Mouse (Mus musculus) kidney, postnatal 4 days (tissue): Measurements from ENCODE around the gene Sh2d2a.
"Not testable (repeated sequence)": the region's sequence is repeated elsewhere in the genome, so short reads cannot be mapped to it uniquely, and the experiment has no call there.

Source experiments
- DNase-seq, 2 experiments: peaks; one replicate each; pipeline ENCODE4 v3.0.0; 2021; ENCODE audit warnings: mixed read lengths in 2 of 2

Gene Sh2d2a

GRCm38 (mm10) chr3:87846650-87847110 lies at the start of gene Sh2d2a:
TSS of gene Sh2d2a (plus strand) at chr3:87846755.
- DNase-seq, result no peak

DNA sequence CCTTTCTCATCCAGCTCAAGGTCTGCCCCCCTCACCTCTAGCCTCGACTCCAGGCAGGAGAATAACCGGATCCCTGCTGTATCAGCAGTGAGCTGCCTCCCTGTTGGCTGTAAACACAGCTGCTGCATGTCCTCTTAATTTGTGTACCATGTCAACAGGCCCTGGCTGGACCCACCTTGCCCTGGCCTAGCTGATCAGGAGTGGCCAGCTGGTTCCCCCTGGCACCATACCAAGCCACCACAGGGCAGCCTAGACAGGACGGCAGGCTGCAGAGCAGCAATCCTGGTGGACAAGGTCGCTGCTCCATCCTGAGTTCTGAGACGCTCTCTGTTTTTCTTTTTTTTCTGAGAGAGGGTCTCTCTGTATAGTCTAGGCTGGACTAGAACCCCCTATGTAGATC lies 44.9 kb upstream of the Sh2d2a start:
- DNase-seq, result peak; percentile 38 to 62

DNA sequence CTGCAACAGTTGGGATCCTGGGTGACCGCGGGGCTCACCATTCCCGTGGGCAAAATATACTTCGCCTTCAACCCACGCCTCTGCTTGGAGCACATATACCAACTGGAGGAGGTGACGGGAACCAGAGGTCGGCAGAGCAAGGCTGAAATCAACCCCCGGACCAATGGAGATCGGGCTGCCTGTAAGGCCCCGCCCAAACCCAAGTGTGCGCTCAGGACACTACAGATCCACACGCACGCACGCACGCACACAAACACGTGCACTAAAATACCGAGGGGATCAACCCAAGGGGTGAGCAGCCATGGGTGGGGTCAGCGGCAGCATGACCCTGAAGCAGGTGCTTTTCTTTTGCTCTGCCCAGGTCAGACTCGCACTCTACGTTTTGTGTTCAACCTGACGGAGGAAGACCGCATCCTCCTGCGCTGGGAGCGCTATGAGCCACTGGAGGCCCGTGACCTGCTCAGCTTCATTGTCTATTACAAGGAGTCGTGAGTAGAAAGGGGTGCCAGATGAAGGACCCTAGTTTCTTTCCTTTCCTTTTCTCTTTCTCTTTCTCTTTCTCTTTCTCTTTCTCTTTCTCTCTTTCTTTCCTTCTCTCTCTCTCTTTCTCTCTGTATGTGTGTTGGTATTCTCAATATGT lies 42.4 kb upstream of the Sh2d2a start:
- DNase-seq, result peak in 1 of 2 experiments; percentile 36

- DNase-seq, result peak; percentile 53 to 59
Measured at GRCm38 (mm10) chr3:87809322-87809962, 37.1 kb upstream of the Sh2d2a start.

- no peak for DNase-seq
Measured at GRCm38 (mm10) chr3:87811297-87811696, 35.3 kb upstream of the Sh2d2a start.

DNA sequence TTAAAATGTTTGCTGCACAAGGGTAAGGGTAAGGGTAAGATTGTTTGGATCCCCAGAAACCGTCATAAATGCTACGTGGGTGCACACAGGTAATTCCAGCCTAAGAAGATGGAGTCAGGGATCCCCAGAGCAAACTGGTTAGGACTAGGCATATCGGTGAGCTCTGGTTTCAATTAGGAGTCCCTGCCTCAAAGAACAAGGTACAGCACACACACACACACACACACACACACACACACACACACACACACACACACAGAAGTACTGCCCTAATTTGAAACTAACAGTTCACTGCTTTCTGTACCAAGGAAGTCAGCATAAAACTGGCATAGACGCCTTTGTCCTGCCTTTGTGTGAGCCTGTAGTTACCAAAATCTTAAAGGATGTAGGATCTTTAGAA lies 34.1 kb upstream of the Sh2d2a start:
- no peak for DNase-seq

- peak; percentile 64 to 72 for DNase-seq
Measured at GRCm38 (mm10) chr3:87812873-87813272, 33.7 kb upstream of the Sh2d2a start.

DNA sequence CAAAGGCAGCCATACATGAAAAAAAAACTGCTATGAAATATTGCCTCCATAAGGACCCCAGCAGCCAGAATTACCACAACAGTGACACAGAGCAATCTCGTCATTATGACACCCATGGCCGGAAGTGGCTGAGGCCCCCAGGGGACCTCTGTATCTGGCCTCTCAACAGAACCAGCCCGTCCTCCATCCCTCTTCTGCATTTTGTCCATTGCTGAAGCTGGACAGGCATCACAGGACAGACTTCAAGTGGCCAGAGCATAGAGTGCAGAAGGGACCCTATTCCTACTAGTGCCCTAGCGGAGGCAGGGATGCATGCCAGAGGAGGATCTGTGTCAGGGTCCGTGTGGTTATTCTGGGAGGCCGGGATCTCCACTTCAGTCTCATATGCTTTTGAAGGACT lies 30.4 kb upstream of the Sh2d2a start:
- DNase-seq, result peak in 1 of 2 experiments; percentile 52

GRCm38 (mm10) chr3:87816646-87817093 lies 29.9 kb upstream of the Sh2d2a start:
- DNase-seq, result peak; percentile 80 to 87

- DNase-seq, result no peak
Measured at GRCm38 (mm10) chr3:87818226-87818625, 28.3 kb upstream of the Sh2d2a start.

GRCm38 (mm10) chr3:87824206-87824605 lies 22.3 kb upstream of the Sh2d2a start, which contains the start of gene Pear1:
TSS of gene Pear1 (minus strand) at chr3:87824306.
- not testable (repeated sequence) for DNase-seq

DNA sequence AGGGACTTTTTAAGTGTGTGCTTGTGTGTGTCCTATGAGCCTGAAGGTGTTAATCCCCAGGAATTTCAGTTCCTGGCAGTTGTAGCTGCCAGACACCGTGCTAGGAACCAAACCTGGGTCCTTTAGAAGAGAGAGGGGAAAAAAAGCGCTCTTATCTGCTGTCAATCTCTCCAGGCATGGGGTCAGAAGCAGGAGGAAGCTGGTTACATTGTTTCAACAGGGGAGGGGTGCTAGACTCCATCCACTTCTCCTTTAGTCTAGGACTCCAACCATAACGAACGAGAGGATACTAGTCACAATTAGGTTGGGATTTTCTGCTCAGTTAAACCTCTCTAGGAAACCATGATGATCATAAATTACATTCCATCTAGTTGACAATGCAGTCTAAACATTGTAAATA lies 18.1 kb upstream of the Sh2d2a start:
- DNase-seq, result no peak

GRCm38 (mm10) chr3:87829025-87829424 lies 17.5 kb upstream of the Sh2d2a start:
- no peak for DNase-seq

DNA sequence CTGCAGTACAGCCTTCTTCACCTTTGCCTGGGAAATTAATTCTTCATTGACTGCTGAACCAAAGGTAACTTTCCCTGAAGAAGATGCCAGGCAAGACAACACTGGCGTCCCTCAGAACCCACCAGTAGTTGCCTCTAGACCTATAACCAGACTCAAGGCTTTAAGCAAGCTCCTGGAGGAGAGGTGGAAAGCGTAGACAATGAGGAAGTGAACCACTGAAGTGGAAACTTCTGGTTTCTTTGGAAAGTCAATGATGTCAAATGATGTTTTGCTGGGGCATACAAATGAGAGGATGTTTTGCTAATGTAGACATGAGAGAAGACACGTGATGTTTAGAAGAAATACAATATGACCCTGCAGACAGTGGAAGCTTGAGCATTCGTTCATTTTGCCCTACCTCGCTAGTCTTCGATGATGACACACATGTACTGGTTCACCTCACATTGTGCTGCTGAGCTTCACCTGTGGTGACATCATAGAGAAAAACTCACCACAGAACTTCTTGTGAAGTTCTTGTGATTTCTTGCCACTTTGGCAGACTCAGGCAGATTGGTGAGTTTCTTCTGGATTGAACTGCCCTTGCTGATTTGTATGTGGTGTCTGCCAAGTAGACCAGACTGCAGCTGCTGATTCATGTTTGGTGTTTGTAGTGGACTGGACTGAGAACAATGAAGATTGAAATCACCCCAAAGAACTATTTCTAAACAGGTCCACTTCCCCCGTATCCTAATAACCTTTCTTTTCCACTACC lies 14.3 kb upstream of the Sh2d2a start:
- no peak for DNase-seq

GRCm38 (mm10) chr3:87833482-87833881 lies 13.1 kb upstream of the Sh2d2a start:
- DNase-seq, result no peak

- peak; percentile 88 to 89 for DNase-seq
Measured at GRCm38 (mm10) chr3:87838622-87839021, 7.9 kb upstream of the Sh2d2a start.

DNA sequence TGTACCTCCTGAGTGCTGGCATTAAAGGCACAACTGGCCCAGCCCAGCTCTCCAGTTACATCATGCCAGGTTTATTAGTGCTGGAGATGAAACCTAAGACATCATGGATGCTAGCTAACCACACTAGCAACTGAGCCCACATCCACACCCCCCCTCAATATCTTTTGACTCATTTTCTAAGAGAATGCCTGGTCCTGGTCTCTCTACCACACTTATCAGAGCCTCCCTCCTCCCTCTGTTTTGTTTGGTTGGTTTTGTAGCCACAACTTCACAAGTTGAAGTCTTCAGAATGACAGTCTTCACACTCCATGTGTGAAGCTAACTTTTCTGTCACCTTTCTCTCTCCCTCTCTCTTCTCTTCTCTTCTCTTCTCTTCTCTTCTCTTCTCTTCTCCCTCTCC lies 5.7 kb upstream of the Sh2d2a start:
- no peak for DNase-seq

- DNase-seq, result no peak
Measured at GRCm38 (mm10) chr3:87844981-87845380, 1.6 kb upstream of the Sh2d2a start.

GRCm38 (mm10) chr3:87846186-87846585 lies 369 bp upstream of the Sh2d2a start:
- DNase-seq, result no peak

- no peak for DNase-seq
Measured at GRCm38 (mm10) chr3:87847680-87848079, 1.1 kb downstream of the Sh2d2a start.

DNA sequence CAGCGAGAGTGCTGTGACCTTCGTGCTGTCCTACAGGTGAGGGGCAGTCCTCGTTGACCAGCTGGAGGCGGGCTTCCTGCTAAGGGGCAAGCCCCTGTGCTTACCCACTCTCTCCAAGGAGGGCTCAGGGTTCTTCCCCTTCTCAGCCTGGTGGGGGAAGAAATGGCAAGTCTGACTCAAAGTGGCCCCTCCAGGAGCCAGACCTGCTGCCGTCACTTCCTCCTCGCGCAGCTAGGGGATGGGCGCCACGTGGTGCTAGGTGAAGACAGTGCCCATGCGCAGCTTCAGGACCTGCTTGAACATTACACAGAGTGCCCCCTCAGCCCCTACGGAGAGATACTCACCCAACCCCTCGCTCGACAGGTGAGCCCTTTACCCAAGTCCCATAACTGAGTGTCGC lies 2.6 kb downstream of the Sh2d2a start:
- DNase-seq, result no peak

DNA sequence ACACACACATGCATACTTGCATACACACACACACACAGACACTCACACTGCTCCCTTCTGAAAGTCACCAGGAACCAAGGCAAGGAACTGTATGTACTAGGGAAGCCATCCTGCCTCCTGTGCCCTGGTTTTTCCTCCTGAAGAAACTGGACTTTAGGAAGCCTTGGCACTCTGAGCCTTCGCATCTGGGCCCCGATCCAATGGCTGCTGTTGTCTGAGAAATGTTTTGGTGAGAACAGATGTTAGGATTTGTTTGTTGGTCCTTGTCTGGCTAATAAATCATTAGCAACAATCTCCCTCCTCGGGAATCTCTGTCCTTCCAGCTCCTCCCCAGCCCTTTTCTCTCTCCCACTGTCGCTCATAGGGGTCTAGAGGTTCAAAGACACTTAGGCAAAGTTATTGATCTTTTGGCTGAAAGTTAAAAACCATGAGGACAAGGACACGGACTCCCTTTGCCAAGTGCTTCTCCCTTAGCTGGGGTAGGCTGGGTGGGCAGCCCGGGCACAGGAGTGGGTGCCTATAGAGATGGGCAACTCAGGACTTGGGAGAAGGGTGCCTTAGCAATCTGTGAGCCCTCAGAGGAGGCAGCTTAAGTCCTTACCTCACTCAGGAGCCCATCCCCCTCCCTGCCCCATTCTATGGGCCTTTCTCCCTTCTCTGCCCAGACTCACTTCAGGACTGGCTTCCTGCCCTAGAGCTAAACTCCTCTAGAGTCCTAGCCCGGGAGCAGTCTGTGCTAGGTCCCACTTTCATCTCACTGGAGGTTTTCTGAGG lies 8.4 kb downstream of the Sh2d2a start:
- DNase-seq, result peak; percentile 50 to 66

DNA sequence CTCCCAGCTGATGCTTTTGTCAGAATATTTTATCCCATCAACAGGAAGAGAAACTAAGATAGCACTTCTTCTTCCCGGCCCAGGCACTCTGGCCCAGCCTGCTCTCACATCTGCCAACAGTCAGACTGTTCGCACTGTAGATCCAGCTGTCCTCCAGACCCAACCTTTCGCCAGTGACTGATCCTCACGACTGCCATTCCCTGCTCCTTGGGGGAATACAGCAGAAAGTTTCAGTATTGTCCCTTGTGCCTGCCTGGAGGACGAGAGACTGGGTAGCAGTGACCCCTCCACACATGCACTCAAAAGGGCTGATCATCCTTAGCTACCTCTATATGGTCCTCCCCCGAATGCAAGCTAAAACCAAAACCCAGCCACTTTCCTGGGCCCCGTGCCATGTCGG lies 9.4 kb downstream of the Sh2d2a start:
- no peak for DNase-seq
